Mouse (Mus musculus) megakaryocyte, embryonic 14.5 days (primary cell): ENCODE measurements around the gene Rpl23.

Experiments
- FLI1 ChIP-seq: IDR thresholded peaks from 2 replicates; pipeline ENCODE4 v1.6.1; 2012; ENCODE audit warnings: low read length, inconsistent platforms, mixed read lengths
- GATA1 ChIP-seq: IDR thresholded peaks from 3 replicates; pipeline ENCODE4 v1.6.1; 2012; ENCODE audit warnings: mixed read lengths, low read length, inconsistent platforms, borderline replicate concordance

DNA sequence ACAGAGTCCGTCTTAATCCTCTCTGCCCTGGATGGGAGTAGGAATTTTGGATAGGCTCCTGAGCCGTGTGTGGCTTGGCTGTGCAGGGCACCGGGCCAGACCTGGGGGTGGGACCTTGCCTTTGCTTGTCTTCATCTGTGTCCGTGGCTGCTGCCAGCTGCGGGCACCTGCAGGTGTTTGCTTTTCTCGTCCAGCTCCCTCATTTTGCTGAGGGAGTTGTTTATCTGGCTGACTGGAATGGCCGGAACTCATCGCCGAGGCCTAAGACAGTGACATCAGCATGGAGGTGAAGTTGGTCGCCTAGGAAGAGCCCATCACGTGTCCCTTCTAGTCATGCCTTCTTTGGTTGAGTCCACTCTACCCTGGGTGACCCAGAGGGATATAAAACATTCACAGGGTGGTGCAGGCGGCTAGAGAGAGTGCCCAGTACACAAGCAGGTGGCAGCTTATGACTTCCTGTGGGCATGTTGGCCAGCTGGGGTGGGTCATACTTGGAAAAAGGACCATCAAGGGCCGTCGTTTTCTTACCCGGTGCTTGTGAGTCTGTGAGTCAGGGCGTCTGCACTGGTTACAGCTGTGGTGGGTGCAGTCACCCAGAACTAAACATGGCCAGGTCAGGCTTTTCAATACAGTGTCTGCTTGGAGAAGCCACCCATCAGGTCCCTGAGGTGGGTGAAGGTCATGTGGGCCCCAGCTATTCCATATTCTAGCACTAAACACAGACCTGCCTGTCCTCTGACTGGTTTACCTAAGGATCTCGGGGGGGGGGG, 31.7 kb upstream of the Rpl23 start:
- TF ChIP-seq GATA1 (no peak), FLI1 (no peak)
